Mouse (Mus musculus) stomach, postnatal 0 days (tissue): ENCODE results near the gene Opcml.

Experiments
- CTCF ChIP-seq: IDR thresholded peaks from 2 replicates; pipeline ENCODE4 v1.5.1; 2016; ENCODE audit warnings: antibody characterized with exemption, low read depth, mild to moderate bottlenecking, moderate library complexity
- EP300 ChIP-seq: optimal IDR thresholded peaks from 2 replicates; pipeline ENCODE3; 2016; ENCODE audit warnings: antibody characterized with exemption

DNA sequence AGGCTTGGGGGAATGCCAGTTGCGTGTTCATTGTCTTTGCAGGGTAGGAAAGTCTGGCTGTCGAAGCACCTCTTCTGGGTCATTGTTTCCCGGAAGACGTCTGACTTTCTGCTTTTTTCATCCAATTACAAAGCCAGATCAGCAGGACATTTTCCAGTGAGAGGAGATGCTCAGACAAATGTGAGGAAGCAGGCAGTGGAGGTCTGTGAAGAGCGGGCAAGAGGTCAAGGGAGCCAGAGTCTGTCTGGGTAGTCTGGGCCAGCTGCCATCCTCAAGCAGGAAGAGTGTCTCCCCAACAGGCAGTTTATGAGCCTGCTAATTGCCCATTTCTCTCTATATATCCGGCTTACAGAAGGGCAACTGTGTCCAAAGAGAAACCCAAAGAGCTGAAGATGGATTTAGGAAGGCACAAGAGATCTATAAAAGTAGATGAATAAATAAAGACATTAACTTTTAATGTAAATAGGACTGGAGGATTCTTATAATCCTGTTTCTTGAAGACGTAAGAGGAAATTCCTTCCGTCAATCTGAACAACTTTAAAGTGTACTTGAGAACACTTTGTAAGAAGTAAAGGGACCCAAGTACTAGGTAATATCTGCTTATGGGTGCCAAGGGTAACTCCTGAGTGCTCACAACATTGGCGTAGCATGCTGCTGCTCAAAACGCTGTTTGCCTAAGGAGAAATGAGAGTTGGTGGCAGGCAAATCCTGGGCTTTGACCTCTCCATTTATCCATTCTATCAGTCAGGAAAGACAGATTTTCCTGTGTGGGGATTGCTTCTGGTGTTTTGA is 941.4 kb downstream of the Opcml start:
- TF ChIP-seq CTCF (no peak), EP300 (no peak)
